ENCODE assay signal across 28 mouse cellular contexts in the genomic region with DNA sequence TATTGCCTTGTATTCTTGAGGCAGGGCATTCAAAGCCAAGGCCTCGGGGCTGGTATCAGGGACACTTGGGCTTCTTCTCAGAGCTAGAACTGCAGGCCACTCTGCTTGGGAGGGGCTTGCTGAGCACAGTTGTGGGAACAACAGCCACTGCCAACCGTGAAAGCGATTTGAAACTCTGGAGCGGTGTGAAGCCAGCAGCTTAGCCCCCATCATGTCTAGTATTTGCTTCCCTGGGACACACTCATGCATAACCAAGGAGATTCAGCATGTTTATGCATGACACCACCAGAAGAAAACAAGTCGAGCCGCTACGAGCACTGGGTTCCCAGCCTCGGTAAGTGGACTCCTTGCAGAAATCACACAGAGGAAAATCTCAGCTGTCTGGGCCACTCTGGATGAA.
A peak's percentile ranks its signal among the peaks of the same experiment; 100 is the strongest.
DNase-seq lines count a peak whose midpoint lies in the region; ATAC-seq and TF ChIP-seq lines count a peak whose summit lies in the region.
"Had no signal": no experiment of that assay in that cellular context is flagged by ENCODE, and none has a peak within 500 bp of the region (broad histone marks: within the 10 kb centered on the region; RNA-seq: fewer than 3 reads in every experiment).

No protein-coding gene starts in this region.

- no peaks in the 10 kb centered on the region for H3K9me3 ChIP-seq in forebrain, postnatal 0 days (ENCODE audit: low read length)
- H3K9me3 ChIP-seq in forebrain, embryonic 10.5 days, result no peaks in the 10 kb centered on the region
- H3K9me3 ChIP-seq in hindbrain, embryonic 12.5 days (replicated peaks), result no peaks in the 10 kb centered on the region
- no peaks in the 10 kb centered on the region for H3K9me3 ChIP-seq in midbrain, embryonic 11.5 days (ENCODE audit: control insufficient read depth, low read length)
- H3K9me3 ChIP-seq in midbrain, embryonic 16.5 days (replicated peaks; ENCODE audit: control insufficient read depth, low read length, poor library complexity, severe bottlenecking), result no peaks in the 10 kb centered on the region
- H3K9me3 ChIP-seq: forebrain, embryonic 15.5 days; heart, embryonic 15.5 days; stomach, embryonic 15.5 days had no signal

- H3K4me3 ChIP-seq in forebrain, postnatal 0 days (ENCODE audit: low read depth, low read length), result no peak overlapping the region
- no peak overlapping the region for H3K4me3 ChIP-seq in forebrain, embryonic 10.5 days
- no peak overlapping the region for H3K4me3 ChIP-seq in hindbrain, embryonic 12.5 days
- H3K4me3 ChIP-seq in midbrain, embryonic 11.5 days (ENCODE audit: low read depth, low read length), result no peak overlapping the region
- H3K4me3 ChIP-seq in midbrain, embryonic 16.5 days (ENCODE audit: low read depth, low read length), result no peak overlapping the region
- H3K4me3 ChIP-seq: erythroblast, embryonic 14.5 days; forebrain, embryonic 15.5 days; heart, embryonic 15.5 days; stomach, embryonic 15.5 days had no signal

- H3K27ac ChIP-seq in forebrain, postnatal 0 days (ENCODE audit: low read depth, low read length), result no peak overlapping the region
- H3K27ac ChIP-seq in forebrain, embryonic 10.5 days, result no peak overlapping the region
- H3K27ac ChIP-seq in hindbrain, embryonic 12.5 days, result peak overlapping the region; percentile 35
- H3K27ac ChIP-seq in midbrain, embryonic 11.5 days (ENCODE audit: low read depth, low read length), result no peak overlapping the region
- H3K27ac ChIP-seq in midbrain, embryonic 16.5 days (ENCODE audit: low read length), result 0 out of 2 replicates have a peak overlapping the region, but pooled peaks have one; percentile 24
- H3K27ac ChIP-seq: forebrain, embryonic 15.5 days; heart, embryonic 15.5 days; kidney, postnatal 0 days; liver, embryonic 14.5 days; macrophage; stomach, embryonic 15.5 days had no signal

- H3K36me3 ChIP-seq in forebrain, postnatal 0 days (ENCODE audit: insufficient read depth), result no peaks in the 10 kb centered on the region
- no peaks in the 10 kb centered on the region for H3K36me3 ChIP-seq in forebrain, embryonic 10.5 days (replicated peaks)
- H3K36me3 ChIP-seq in hindbrain, embryonic 12.5 days, result no peaks in the 10 kb centered on the region
- no peaks in the 10 kb centered on the region for H3K36me3 ChIP-seq in midbrain, embryonic 11.5 days (ENCODE audit: control insufficient read depth, insufficient read depth, low read length)
- no peaks in the 10 kb centered on the region for H3K36me3 ChIP-seq in midbrain, embryonic 16.5 days (ENCODE audit: control insufficient read depth, insufficient read depth, low read length)
- H3K36me3 ChIP-seq: forebrain, embryonic 15.5 days; heart, embryonic 15.5 days; stomach, embryonic 15.5 days had no signal

- DNase-seq in forebrain, postnatal 0 days, result no peak
- no peak for DNase-seq in forebrain, embryonic 10.5 days (ENCODE audit: extremely low spot score, low spot score)
- no peak for DNase-seq in midbrain, embryonic 11.5 days (ENCODE audit: low spot score, missing footprints)
- DNase-seq in left cerebral cortex, adult 8-10 months (ENCODE audit: low spot score in 2 of 2), result no peak
- DNase-seq in ovary, postnatal 36 days (ENCODE audit: low spot score), result no peak
- DNase-seq: adrenal gland, postnatal 14 days; cerebellum, adult 18-20 months; cerebellum, postnatal 10 days; kidney, adult 8-10 months; kidney, postnatal 4 days; layer of hippocampus, postnatal 36 days; liver; lung, adult 2 months; lung, postnatal 10 days; right cerebral cortex, postnatal 14 days; thymus, postnatal 14 days had no signal

- no peak overlapping the region for H3K4me2 ChIP-seq in forebrain, postnatal 0 days (ENCODE audit: low read depth)
- no peak overlapping the region for H3K4me2 ChIP-seq in hindbrain, embryonic 12.5 days (replicated peaks)
- no peak overlapping the region for H3K4me2 ChIP-seq in midbrain, embryonic 11.5 days
- H3K4me2 ChIP-seq in midbrain, embryonic 16.5 days (ENCODE audit: low read length), result no peak overlapping the region
- H3K4me2 ChIP-seq: forebrain, embryonic 15.5 days; heart, embryonic 15.5 days; stomach, embryonic 15.5 days had no signal

- no peak for TF ChIP-seq CTCF in forebrain, postnatal 0 days (IDR thresholded peaks at IDR 0.05; ENCODE audit: low read depth)

- H3K9ac ChIP-seq in forebrain, postnatal 0 days, result no peak overlapping the region
- no peak overlapping the region for H3K9ac ChIP-seq in hindbrain, embryonic 12.5 days
- H3K9ac ChIP-seq in midbrain, embryonic 11.5 days (ENCODE audit: low read length), result no peak overlapping the region
- H3K9ac ChIP-seq in midbrain, embryonic 16.5 days (ENCODE audit: low read depth, low read length), result no peak overlapping the region
- H3K9ac ChIP-seq: forebrain, embryonic 15.5 days; heart, embryonic 15.5 days; liver, embryonic 14.5 days; stomach, embryonic 15.5 days had no signal

- ATAC-seq in forebrain, postnatal 0 days, result peak; percentile 67
- peak; percentile 72 for ATAC-seq in hindbrain, embryonic 12.5 days (ENCODE audit: low FRiP score)
- peak; percentile 42 for ATAC-seq in midbrain, embryonic 11.5 days (ENCODE audit: low FRiP score)
- ATAC-seq in midbrain, embryonic 16.5 days, result peak; percentile 65; the same call in 1 of the 2 replicates
- no peak for ATAC-seq in cerebellum, adult (ENCODE audit: insufficient number of reproducible peaks, low FRiP score, low TSS enrichment)
- ATAC-seq: forebrain, embryonic 15.5 days; intestine, embryonic 16.5 days; Patski had no signal

- H3K4me1 ChIP-seq in forebrain, postnatal 0 days (ENCODE audit: insufficient read depth), result no peaks in the 10 kb centered on the region
- H3K4me1 ChIP-seq in forebrain, embryonic 10.5 days, result peaks cover 5% of the 10 kb centered on the region
- peaks cover 19% of the 10 kb centered on the region for H3K4me1 ChIP-seq in hindbrain, embryonic 12.5 days
- peaks cover 6% of the 10 kb centered on the region for H3K4me1 ChIP-seq in midbrain, embryonic 11.5 days (ENCODE audit: control insufficient read depth, insufficient read depth, low read length)
- H3K4me1 ChIP-seq in midbrain, embryonic 16.5 days (ENCODE audit: control insufficient read depth, insufficient read depth, low read length), result peaks cover 4% of the 10 kb centered on the region; the same call in 1 of the 2 replicates
- H3K4me1 ChIP-seq: heart, embryonic 15.5 days; stomach, embryonic 15.5 days had no signal

- no peaks in the 10 kb centered on the region for H3K27me3 ChIP-seq in forebrain, postnatal 0 days (ENCODE audit: insufficient read depth, low read length)
- H3K27me3 ChIP-seq in forebrain, embryonic 10.5 days (ENCODE audit: poor library complexity, severe bottlenecking), result no peaks in the 10 kb centered on the region
- no peaks in the 10 kb centered on the region for H3K27me3 ChIP-seq in hindbrain, embryonic 12.5 days
- H3K27me3 ChIP-seq in midbrain, embryonic 11.5 days (ENCODE audit: control insufficient read depth, insufficient read depth, low read length), result no peaks in the 10 kb centered on the region
- no peaks in the 10 kb centered on the region for H3K27me3 ChIP-seq in midbrain, embryonic 16.5 days (ENCODE audit: control insufficient read depth, insufficient read depth, low read depth, low read length)
- H3K27me3 ChIP-seq: forebrain, embryonic 15.5 days; Patski; stomach, embryonic 15.5 days had no signal

- 31% methylated on average over 8 of the region's 8 CpGs for WGBS in forebrain, postnatal 0 days
- 80% methylated on average over 8 of the region's 8 CpGs for WGBS in forebrain, embryonic 10.5 days
- WGBS in hindbrain, embryonic 12.5 days, result 41% methylated on average over 8 of the region's 8 CpGs
- 35% methylated on average over 8 of the region's 8 CpGs for WGBS in midbrain, embryonic 11.5 days
- WGBS in midbrain, embryonic 16.5 days, result 23% methylated on average over 8 of the region's 8 CpGs

Comparison
In these comparisons a context has a peak if more than half of its experiments do, and no peak if none do; other contexts are left out.
1. H3K27ac ChIP-seq: peak in hindbrain, embryonic 12.5 days (single experiment) and midbrain, embryonic 16.5 days (single experiment); none in forebrain, postnatal 0 days (single experiment), forebrain, embryonic 10.5 days (single experiment) and midbrain, embryonic 11.5 days (single experiment).